Mouse (Mus musculus): ENCODE results near the gene Sdk2.

The Sdk2 gene

GRCm38 (mm10) chr11:113930112-113930511, 136.7 kb downstream of the Sdk2 start:
- DNase-seq (ENCODE audit: low spot score in 2 of 2): no peak

GRCm38 (mm10) chr11:113928831-113929230, 138.0 kb downstream of the Sdk2 start:
- DNase-seq (ENCODE audit: low spot score in 2 of 2): no peak

- DNase-seq (ENCODE audit: low spot score in 2 of 2): no peak
Observed at GRCm38 (mm10) chr11:113928291-113928690, 138.6 kb downstream of the Sdk2 start.

- no peak for DNase-seq (ENCODE audit: low spot score in 2 of 2)
Observed at GRCm38 (mm10) chr11:113927826-113928225, 139.0 kb downstream of the Sdk2 start.

- DNase-seq (ENCODE audit: low spot score in 2 of 2): peak; percentile 20 to 21
Observed at GRCm38 (mm10) chr11:113927231-113927630, 139.6 kb downstream of the Sdk2 start.

GRCm38 (mm10) chr11:113923137-113923536, 143.7 kb downstream of the Sdk2 start:
- DNase-seq (ENCODE audit: low spot score in 2 of 2): no peak

GRCm38 (mm10) chr11:113903131-113903860, 163.6 kb downstream of the Sdk2 start:
- no peak for DNase-seq (ENCODE audit: low spot score in 2 of 2)

- no peak for DNase-seq (ENCODE audit: low spot score in 2 of 2)
Observed at GRCm38 (mm10) chr11:113901906-113902305, 164.9 kb downstream of the Sdk2 start.

GRCm38 (mm10) chr11:113898671-113899070, 168.2 kb downstream of the Sdk2 start:
- no peak for DNase-seq (ENCODE audit: low spot score in 2 of 2)

- DNase-seq (ENCODE audit: low spot score in 2 of 2): no peak
Observed at GRCm38 (mm10) chr11:113896006-113896405, 170.8 kb downstream of the Sdk2 start.

GRCm38 (mm10) chr11:113892924-113893323, 173.9 kb downstream of the Sdk2 start:
- peak; percentile 21 to 36 for DNase-seq (ENCODE audit: low spot score in 2 of 2)

GRCm38 (mm10) chr11:113892067-113892466, 174.8 kb downstream of the Sdk2 start:
- DNase-seq (ENCODE audit: low spot score in 2 of 2): no peak

GRCm38 (mm10) chr11:113888156-113888750, 178.6 kb downstream of the Sdk2 start:
- DNase-seq (ENCODE audit: low spot score in 2 of 2): no peak

GRCm38 (mm10) chr11:113886299-113886698, 180.5 kb downstream of the Sdk2 start:
- no peak for DNase-seq (ENCODE audit: low spot score in 2 of 2)

- no peak for DNase-seq (ENCODE audit: low spot score in 2 of 2)
Observed at GRCm38 (mm10) chr11:113884962-113885361, 181.9 kb downstream of the Sdk2 start.

GRCm38 (mm10) chr11:113883031-113883430, 183.8 kb downstream of the Sdk2 start:
- DNase-seq (ENCODE audit: low spot score in 2 of 2): no peak

- DNase-seq (ENCODE audit: low spot score in 2 of 2): no peak
Observed at GRCm38 (mm10) chr11:113881864-113882263, 185.0 kb downstream of the Sdk2 start.

GRCm38 (mm10) chr11:113867066-113867465, 199.8 kb downstream of the Sdk2 start:
- no peak for DNase-seq (ENCODE audit: low spot score in 2 of 2)

GRCm38 (mm10) chr11:113865627-113866026, 201.2 kb downstream of the Sdk2 start:
- DNase-seq (ENCODE audit: low spot score in 2 of 2): peak; percentile 69 to 89

- no peak for DNase-seq (ENCODE audit: low spot score in 2 of 2)
Observed at GRCm38 (mm10) chr11:113863408-113863807, 203.4 kb downstream of the Sdk2 start.

- DNase-seq (ENCODE audit: low spot score in 2 of 2): no peak
Observed at GRCm38 (mm10) chr11:113855661-113856060, 211.2 kb downstream of the Sdk2 start.

GRCm38 (mm10) chr11:113851750-113852149, 215.1 kb downstream of the Sdk2 start:
- no peak for DNase-seq (ENCODE audit: low spot score in 2 of 2)

- no peak for DNase-seq (ENCODE audit: low spot score in 2 of 2)
Observed at GRCm38 (mm10) chr11:113849322-113849721, 217.5 kb downstream of the Sdk2 start.

Measured in urinary bladder, postnatal 36 days (tissue).